Mouse (Mus musculus) CD4-positive, CD25-positive, alpha-beta regulatory T cell, adult 4 months (primary cell): ENCODE data around the gene Mast3. TPM values are rescaled to one million over a fixed set of nuclear protein-coding genes. Genes with fewer than 3 reads are reported as not detected.

Experiments used
- ATAC-seq: one replicate; pipeline ENCODE4 v1.8.0; 2017
- polyA plus RNA-seq, 2 experiments: library from polyadenylated mRNA; unstranded; fragments of 100-300 nt; shearing (Covaris generic); gene quantifications; one replicate each; pipeline ENCODE4 v1.2.1; 2017

The Mast3 gene
- polyA plus RNA-seq, 2 experiments from 2014 or later, result 15.1 to 17.5 TPM

GRCm38 (mm10) chr8:70758616-70759561 is 46.0 kb downstream of the Mast3 start:
- no peak for ATAC-seq

- no peak for ATAC-seq
These were observed 46.6 kb downstream of the Mast3 start for GRCm38 (mm10) chr8:70758308-70758615.

GRCm38 (mm10) chr8:70757523-70758307 is 47.1 kb downstream of the Mast3 start:
- ATAC-seq, result no peak

GRCm38 (mm10) chr8:70756476-70757040 is 48.3 kb downstream of the Mast3 start:
- ATAC-seq, result no peak

- no peak for ATAC-seq
These were observed 49.0 kb downstream of the Mast3 start for GRCm38 (mm10) chr8:70755661-70756475.

GRCm38 (mm10) chr8:70754871-70755660 is 49.8 kb downstream of the Mast3 start:
- peak; percentile 12 for ATAC-seq

GRCm38 (mm10) chr8:70754043-70754870 is 50.6 kb downstream of the Mast3 start, which contains the start of gene Rab3a:
Gene Rab3a, plus strand, starts transcription at chr8:70754679.
- peak; percentile 97 for ATAC-seq

- peak; percentile 12 for ATAC-seq
These were observed 51.7 kb downstream of the Mast3 start for GRCm38 (mm10) chr8:70753151-70753550.

- no peak for ATAC-seq
These were observed 52.7 kb downstream of the Mast3 start for GRCm38 (mm10) chr8:70752000-70752764.

- no peak for ATAC-seq
These were observed 54.6 kb downstream of the Mast3 start for GRCm38 (mm10) chr8:70750128-70750680.

- ATAC-seq, result no peak
These were observed 55.7 kb downstream of the Mast3 start for GRCm38 (mm10) chr8:70749097-70749674.

GRCm38 (mm10) chr8:70748246-70749096 is 56.4 kb downstream of the Mast3 start:
- no peak for ATAC-seq

- ATAC-seq, result no peak
These were observed 57.5 kb downstream of the Mast3 start for GRCm38 (mm10) chr8:70747211-70747890.

GRCm38 (mm10) chr8:70746676-70747075 is 58.2 kb downstream of the Mast3 start:
- ATAC-seq, result no peak

GRCm38 (mm10) chr8:70745691-70746220 is 59.1 kb downstream of the Mast3 start:
- no peak for ATAC-seq

GRCm38 (mm10) chr8:70744806-70745205 is 60.0 kb downstream of the Mast3 start:
- peak; percentile 56 for ATAC-seq
